Mouse (Mus musculus): ENCODE data around the gene Stx3.

DNA sequence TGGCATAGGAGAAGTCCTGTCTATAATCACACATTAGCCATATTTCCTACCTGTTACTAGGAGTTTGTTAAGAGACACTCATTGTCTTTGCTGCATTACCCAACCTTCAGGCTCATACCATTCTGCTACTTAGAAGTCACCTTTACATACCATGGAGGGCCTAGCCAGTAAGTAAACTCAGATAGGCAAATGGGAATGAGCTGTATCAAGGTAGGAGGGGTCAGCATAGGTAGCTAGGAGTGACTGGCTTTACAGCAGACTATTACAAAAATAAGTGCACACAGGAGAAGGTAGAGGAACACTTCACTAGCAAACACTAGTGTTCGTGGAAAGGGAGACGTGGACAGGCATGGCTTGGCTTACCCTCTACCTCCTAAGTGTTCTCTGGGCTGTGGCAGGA is 71.9 kb downstream of the Stx3 start, which contains the start of gene Gif:
- TF ChIP-seq CTCF (IDR thresholded peaks at IDR 0.05; ENCODE audit: borderline replicate concordance, control insufficient read depth, extremely low read depth, insufficient read depth, low read length, poor library complexity) (no peak), POLR2A (IDR thresholded peaks at IDR 0.05; ENCODE audit: control insufficient read depth, extremely low read depth, insufficient read depth, low read length, poor library complexity) (no peak)

Measured in thymus, adult 2 months (tissue).